Mouse (Mus musculus) kidney, adult 10 weeks (tissue): ENCODE results near the gene Gnl3. TPM values are rescaled to one million over a fixed set of nuclear protein-coding genes. Genes with fewer than 3 reads are reported as not detected.

Experiments
- polyA plus RNA-seq: library from polyadenylated mRNA; stranded (reverse); fragments of 350-450 nt; fragmentation: Illumina TruSeq; extraction: RNeasy Lipid Tissue Mini Kit (QIAGEN cat#74804); gene quantifications from one replicate; pipeline ENCODE4 v1.2.3, GENCODE M21; 2014; ENCODE audit warnings: low read depth, low replicate concordance

The Gnl3 gene
- 90.1 TPM for polyA plus RNA-seq

DNA sequence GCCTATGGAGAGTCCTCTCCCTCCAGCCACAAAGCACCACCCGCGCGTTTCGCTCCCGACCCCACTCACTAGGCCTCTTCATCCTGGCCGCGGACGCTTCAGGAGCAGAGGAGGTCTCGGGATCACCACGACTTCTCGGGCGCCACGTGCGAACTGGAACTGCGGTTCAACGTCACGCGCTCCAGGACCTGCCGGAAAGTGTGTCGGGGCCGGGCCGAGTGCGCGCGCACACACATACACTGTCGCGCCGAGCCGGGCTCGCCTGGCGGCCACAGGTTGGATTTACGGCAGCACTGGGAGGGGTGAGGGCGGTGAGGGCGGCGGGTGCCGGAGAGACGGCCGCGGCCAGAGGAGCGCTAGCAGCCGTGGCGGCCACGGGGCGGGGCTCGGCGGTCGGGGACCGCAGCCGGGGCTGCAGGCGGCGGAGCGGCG lies at the start of gene Gnl3, which contains the start of gene Pbrm1:
TSS of gene Gnl3 (minus strand) at position 293 of the 432 bp plus-strand sequence.
TSS of gene Pbrm1 (plus strand) at position 279 of the 432 bp plus-strand sequence.

GRCm38 (mm10) chr14:31001307-31002205 lies 17.4 kb downstream of the Gnl3 start, which contains the start of the genes Glt8d1 and Spcs1:
TSS of gene Glt8d1 (plus strand) at chr14:31001400.
TSS of gene Spcs1 (minus strand) at chr14:31001672.

Other genes starting within 250 kb of the Gnl3 start
- gene Tmem110, start 193.6 kb downstream of the Gnl3 start, polyA plus RNA-seq = 2.3 TPM
- gene Mustn1, start 140.0 kb downstream of the Gnl3 start, polyA plus RNA-seq = 1.3 TPM
- not detected for gene Itih4, start 132.7 kb downstream of the Gnl3 start, polyA plus RNA-seq
- 0.53 TPM for gene Itih3, start 95.4 kb downstream of the Gnl3 start, polyA plus RNA-seq
- gene Itih1, start 75.9 kb downstream of the Gnl3 start, polyA plus RNA-seq = 0.12 TPM
- gene Nek4, start 67.8 kb downstream of the Gnl3 start, polyA plus RNA-seq = 20.6 TPM
- gene Glt8d1, start 17.8 kb downstream of the Gnl3 start, polyA plus RNA-seq = 76.0 TPM
- gene Spcs1, start 17.5 kb downstream of the Gnl3 start, polyA plus RNA-seq = 429 TPM
- 62.8 TPM for gene Pbrm1, start within 50 bp of the Gnl3 start, polyA plus RNA-seq
- 24.4 TPM for gene Smim4, start 109.8 kb upstream of the Gnl3 start, polyA plus RNA-seq
- gene Nt5dc2, start 111.9 kb upstream of the Gnl3 start, polyA plus RNA-seq = 1.1 TPM
- 0.97 TPM for gene Stab1, start 149.5 kb upstream of the Gnl3 start, polyA plus RNA-seq
- gene Tnnc1, start 189.2 kb upstream of the Gnl3 start, polyA plus RNA-seq = not detected
- gene Nisch, start 197.8 kb upstream of the Gnl3 start, polyA plus RNA-seq = 54.5 TPM
- gene Sema3g, start 198.7 kb upstream of the Gnl3 start, polyA plus RNA-seq = 6.5 TPM
- 15.3 TPM for gene Phf7, start 232.2 kb upstream of the Gnl3 start, polyA plus RNA-seq
- 5.7 TPM for gene Bap1, start 232.3 kb upstream of the Gnl3 start, polyA plus RNA-seq